Mouse (Mus musculus) kidney, adult 2 months (tissue): ENCODE results near the gene Gm4869. TPM values are rescaled to one million over a fixed set of nuclear protein-coding genes. Genes with fewer than 3 reads are reported as not detected.

Source experiments
- DNase-seq: peaks from one replicate; pipeline ENCODE4 v3.0.0; 2021
- H3K27ac ChIP-seq: fragments of 200-500 bp; 2 replicates; pipeline ENCODE4 v1.5.1; 2012; ENCODE audit warnings: low read depth, low read length, control low read depth, inconsistent platforms; ENCODE audit not compliant: insufficient read depth
- H3K27me3 ChIP-seq: fragments of 200-500 bp; replicated peaks from 2 replicates; pipeline ENCODE4 v1.6.1; 2012; ENCODE audit warnings: mild to moderate bottlenecking, moderate library complexity, low read length, inconsistent platforms; ENCODE audit not compliant: control insufficient read depth, insufficient read depth
- H3K36me3 ChIP-seq: fragments of 200-500 bp; 2 replicates; pipeline ENCODE4 v1.6.1; 2012; ENCODE audit warnings: mild to moderate bottlenecking, moderate library complexity, low read length, inconsistent platforms; ENCODE audit not compliant: control insufficient read depth, insufficient read depth
- H3K4me1 ChIP-seq: fragments of 200-500 bp; 2 replicates; pipeline ENCODE4 v1.6.1; 2011; ENCODE audit warnings: low read length; ENCODE audit not compliant: control insufficient read depth, insufficient read depth
- H3K4me3 ChIP-seq: fragments of 200-500 bp; 2 replicates; pipeline ENCODE4 v1.5.1; 2011; ENCODE audit warnings: mild to moderate bottlenecking, low read depth, low read length, control low read depth; ENCODE audit not compliant: insufficient read depth
- CTCF ChIP-seq: fragments of 200-500 bp; conservative IDR thresholded peaks from 2 replicates; pipeline ENCODE4 v1.5.1; 2011; ENCODE audit warnings: low read depth, mild to moderate bottlenecking, control low read depth, low read length, moderate library complexity, mixed read lengths; ENCODE audit not compliant: insufficient read depth, insufficient read length
- POLR2A ChIP-seq: fragments of 200-500 bp; IDR thresholded peaks from one replicate; pipeline ENCODE4 v1.6.1; 2011; ENCODE audit warnings: low read depth, low read length, control low read depth
- WGBS: fragments of 180-500 bp; shearing (Covaris S2); methylation state at CpG from one replicate; pipeline ENCODE4 v1.1.7; 2018; 5-methylcytosine and 5-hydroxymethylcytosine counted together
- polyA plus RNA-seq: library from polyadenylated mRNA; depleted of rRNA; stranded (reverse); fragments of >200 nt; gene quantifications from 2 replicates; pipeline ENCODE4 v1.2.3, GENCODE M21; 2012

Gene Gm4869
- polyA plus RNA-seq, 1 experiment = 0.03 TPM

DNA sequence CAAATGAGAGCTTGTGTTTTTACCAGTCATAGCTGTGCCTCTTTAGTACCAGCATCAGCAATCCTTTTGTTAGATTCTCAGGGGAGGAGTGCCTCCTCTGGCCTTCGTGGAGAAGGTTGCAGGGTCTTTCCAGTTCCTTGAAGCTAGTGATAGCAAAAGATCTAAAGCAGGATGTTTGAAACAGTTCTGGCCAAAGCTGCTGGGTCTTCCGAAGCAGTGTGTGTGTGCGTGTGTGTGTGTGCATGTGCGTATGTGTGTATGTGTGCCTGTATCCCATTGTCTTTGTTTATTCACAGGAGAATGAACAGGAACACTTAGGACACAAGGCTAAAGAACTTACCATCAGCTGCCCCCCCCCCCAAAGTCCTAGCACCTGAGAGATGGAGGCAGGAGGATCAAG is 30.8 kb upstream of the Gm4869 start:
- DNase-seq = no peak
- H3K4me3 ChIP-seq = no peak overlapping the region
- no peaks in the 10 kb centered on the region for H3K27me3 ChIP-seq
- H3K27ac ChIP-seq = no peak overlapping the region
- TF ChIP-seq CTCF (no peak), POLR2A (no peak)
- no peaks in the 10 kb centered on the region for H3K36me3 ChIP-seq
- peaks cover 3% of the 10 kb centered on the region; the same call in 1 of the 2 replicates for H3K4me1 ChIP-seq
- 53% methylated on average over 4 of the region's 4 CpGs for WGBS

- Histone ChIP-seq H3K27me3 (no peaks in the 10 kb centered on the region), H3K4me1 (peaks cover 11% of the 10 kb centered on the region), H3K4me3 (peak overlapping the region; percentile 69), H3K36me3 (no peaks in the 10 kb centered on the region), H3K27ac (peak overlapping the region; percentile 80)
- TF ChIP-seq CTCF (no peak), POLR2A (no peak)
- DNase-seq = no peak
- WGBS = 1% methylated on average over 12 of the region's 12 CpGs
Measured at GRCm38 (mm10) chr5:140418106-140418488, 27.3 kb upstream of the Gm4869 start.

GRCm38 (mm10) chr5:140418489-140419441 is 26.7 kb upstream of the Gm4869 start, which contains the start of gene Eif3b:
Gene Eif3b (plus strand): TSS chr5:140419328.
- no peaks in the 10 kb centered on the region for H3K27me3 ChIP-seq
- H3K27ac ChIP-seq = peak within 1 kb of the TSS; percentile 80
- H3K4me1 ChIP-seq = peaks cover 11% of the 10 kb centered on the region
- WGBS = under 1% methylated on average over 65 of the region's 65 CpGs
- H3K36me3 ChIP-seq = no peaks in the 10 kb centered on the region
- peak within 1 kb of the TSS; percentile 98 for H3K4me3 ChIP-seq
- TF ChIP-seq POLR2A (peak; percentile 59), CTCF (0 out of 2 replicates have a peak, but pooled peaks have one; percentile 0)
- peak; percentile 93 for DNase-seq

DNA sequence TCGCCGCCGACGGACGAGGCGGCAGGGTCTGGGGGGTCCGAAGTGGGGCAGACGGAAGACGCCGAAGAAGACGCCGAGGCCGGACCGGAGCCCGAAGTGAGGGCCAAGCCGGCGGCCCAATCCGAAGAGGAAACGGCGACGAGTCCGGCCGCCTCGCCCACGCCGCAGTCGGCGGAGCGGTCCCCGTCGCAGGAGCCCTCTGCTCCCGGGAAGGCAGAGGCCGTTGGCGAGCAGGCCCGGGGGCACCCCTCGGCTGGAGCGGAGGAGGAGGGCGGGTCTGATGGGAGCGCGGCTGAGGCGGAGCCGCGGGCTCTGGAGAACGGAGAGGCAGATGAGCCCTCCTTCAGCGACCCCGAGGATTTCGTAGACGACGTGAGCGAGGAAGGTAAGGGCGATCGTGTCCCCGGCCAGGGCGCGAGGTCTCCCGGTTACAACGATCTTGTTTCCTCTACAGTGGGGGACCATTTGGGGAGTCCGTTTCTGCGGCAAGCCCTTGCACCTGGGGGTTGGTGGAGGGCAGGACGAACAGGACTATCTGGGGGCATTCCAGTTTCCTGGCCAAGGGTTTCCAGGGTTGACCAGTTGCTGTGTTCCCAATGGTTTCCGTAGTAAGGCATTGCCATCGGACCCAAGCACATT is 25.9 kb upstream of the Gm4869 start:
- Histone ChIP-seq H3K4me3 (peak overlapping the region; percentile 98), H3K27ac (no peak overlapping the region), H3K36me3 (no peaks in the 10 kb centered on the region), H3K27me3 (no peaks in the 10 kb centered on the region), H3K4me1 (peaks cover 11% of the 10 kb centered on the region)
- WGBS = under 1% methylated on average over 62 of the region's 62 CpGs
- DNase-seq = no peak
- TF ChIP-seq CTCF = no peak
- TF ChIP-seq POLR2A = no peak

GRCm38 (mm10) chr5:140420616-140421015 is 24.8 kb upstream of the Gm4869 start:
- no peaks in the 10 kb centered on the region for H3K27me3 ChIP-seq
- H3K4me3 ChIP-seq = no peak overlapping the region
- H3K36me3 ChIP-seq = no peaks in the 10 kb centered on the region
- no peak for DNase-seq
- WGBS = 47% methylated on average over 4 of the region's 4 CpGs
- no peak overlapping the region for H3K27ac ChIP-seq
- peaks cover 11% of the 10 kb centered on the region for H3K4me1 ChIP-seq
- no peak for TF ChIP-seq CTCF
- TF ChIP-seq POLR2A = no peak

GRCm38 (mm10) chr5:140425016-140425783 is 20.2 kb upstream of the Gm4869 start:
- no peak for DNase-seq
- no peaks in the 10 kb centered on the region for H3K27me3 ChIP-seq
- H3K36me3 ChIP-seq = no peaks in the 10 kb centered on the region
- no peak overlapping the region for H3K27ac ChIP-seq
- WGBS = 94% methylated on average over 17 of the region's 17 CpGs
- H3K4me3 ChIP-seq = no peak overlapping the region
- H3K4me1 ChIP-seq = peaks cover 4% of the 10 kb centered on the region
- TF ChIP-seq POLR2A = no peak
